Mouse (Mus musculus) small intestine, adult 2 months (tissue): ENCODE measurements around the gene Klf13.

Experiments used
- CTCF ChIP-seq: fragments of 200-500 bp; IDR thresholded peaks from 2 replicates; pipeline ENCODE4 v1.5.1; 2012; ENCODE audit warnings: low read depth, mild to moderate bottlenecking, control low read depth, inconsistent platforms, low read length, moderate library complexity, mixed read lengths; ENCODE audit not compliant: insufficient replicate concordance, insufficient read length; ENCODE audit errors: extremely low read depth
- POLR2A ChIP-seq: fragments of 200-500 bp; IDR thresholded peaks from 2 replicates; pipeline ENCODE4 v1.6.1; 2012; ENCODE audit warnings: low read depth, mild to moderate bottlenecking, control low read depth, inconsistent platforms, low read length, moderate library complexity

GRCm38 (mm10) chr7:63985266-63985665 lies 46.6 kb upstream of the Klf13 start:
- TF ChIP-seq CTCF: no peak
- no peak for TF ChIP-seq POLR2A
